Mouse (Mus musculus) gastrocnemius, postnatal 10 days (tissue): ENCODE results near the gene Sall1. TPM values are rescaled to one million over a fixed set of nuclear protein-coding genes. Genes with fewer than 3 reads are reported as not detected.

ENCODE experiments used
- DNase-seq: peaks from one replicate; pipeline ENCODE4 v3.0.0; 2021; ENCODE audit warnings: mixed read lengths
- long read RNA-seq, 2 experiments: library from polyadenylated mRNA; stranded (forward); transcript quantifications; one replicate each; pipeline ENCODE4 v2.0.0; 2021
- total RNA-seq, 2 experiments: library from RNA; stranded (reverse); gene quantifications; 2 replicates each; pipeline ENCODE4 v1.2.3; 2021

The Sall1 gene
- total RNA-seq: under 1 TPM; 0.07 to 0.16 TPM
- long read RNA-seq, experiment 1: 0 reads
- long read RNA-seq, experiment 2: 0 reads

GRCm38 (mm10) chr8:89043940-89044339, at the start of gene Sall1:
Gene Sall1 (minus strand): TSS chr8:89044162.
- DNase-seq: no peak

GRCm38 (mm10) chr8:89089916-89090315, 46.0 kb upstream of the Sall1 start:
- no peak for DNase-seq

- DNase-seq: no peak
Measured at GRCm38 (mm10) chr8:89079147-89079546, 35.2 kb upstream of the Sall1 start.

GRCm38 (mm10) chr8:89072968-89073382, 29.0 kb upstream of the Sall1 start:
- DNase-seq: no peak

GRCm38 (mm10) chr8:89067499-89067898, 23.5 kb upstream of the Sall1 start:
- DNase-seq: no peak

GRCm38 (mm10) chr8:89064042-89064441, 20.1 kb upstream of the Sall1 start:
- no peak for DNase-seq

- no peak for DNase-seq
Measured at GRCm38 (mm10) chr8:89063366-89064040, 19.5 kb upstream of the Sall1 start.

GRCm38 (mm10) chr8:89060717-89061116, 16.8 kb upstream of the Sall1 start:
- no peak for DNase-seq

- DNase-seq: no peak
Measured at GRCm38 (mm10) chr8:89059507-89059906, 15.5 kb upstream of the Sall1 start.

GRCm38 (mm10) chr8:89052880-89053279, 8.9 kb upstream of the Sall1 start:
- no peak for DNase-seq

- DNase-seq: no peak
Measured at GRCm38 (mm10) chr8:89046639-89047348, 2.8 kb upstream of the Sall1 start.

- no peak for DNase-seq
Measured at GRCm38 (mm10) chr8:89046226-89046625, 2.3 kb upstream of the Sall1 start.

- no peak for DNase-seq
Measured at GRCm38 (mm10) chr8:89045726-89046125, 1.8 kb upstream of the Sall1 start.

GRCm38 (mm10) chr8:89045218-89045601, 1.2 kb upstream of the Sall1 start:
- no peak for DNase-seq

GRCm38 (mm10) chr8:89044511-89045217, 702 bp upstream of the Sall1 start:
- DNase-seq: no peak

- DNase-seq: peak; percentile 28
Measured at GRCm38 (mm10) chr8:89043371-89043841, 556 bp downstream of the Sall1 start.

- peak; percentile 33 for DNase-seq
Measured at GRCm38 (mm10) chr8:89042560-89043370, 1.2 kb downstream of the Sall1 start.

- DNase-seq: peak; percentile 23
Measured at GRCm38 (mm10) chr8:89042118-89042460, 1.9 kb downstream of the Sall1 start.

- DNase-seq: no peak
Measured at GRCm38 (mm10) chr8:89041421-89042117, 2.4 kb downstream of the Sall1 start.

- no peak for DNase-seq
Measured at GRCm38 (mm10) chr8:89040751-89041420, 3.1 kb downstream of the Sall1 start.

GRCm38 (mm10) chr8:89039890-89040289, 4.1 kb downstream of the Sall1 start:
- DNase-seq: no peak
